Mouse (Mus musculus) embryonic facial prominence, embryonic 11.5 days (tissue): ENCODE data around the gene Aurka. TPM values are rescaled to one million over a fixed set of nuclear protein-coding genes. Genes with fewer than 3 reads are reported as not detected.
A peak's percentile ranks its signal among the peaks of the same experiment; 100 is the strongest.

ENCODE experiments used
- ATAC-seq: fragments of 200-750 bp; cut with Nextera tagmentation; replicated peaks from 2 replicates; pipeline ENCODE4 v1.8.0; 2017; ENCODE audit warnings: low read depth; ENCODE audit not compliant: insufficient number of reproducible peaks, low FRiP score, low TSS enrichment
- DNase-seq: peaks from one replicate; pipeline ENCODE4 v3.0.0-alpha.2; 2015; ENCODE audit warnings: low spot score
- H3K27ac ChIP-seq: fragments of 300-500 bp; sonication (generic); replicated peaks from 2 replicates; pipeline ENCODE4 v1.5.1; 2014; ENCODE audit warnings: mild to moderate bottlenecking, low read depth, low read length, control low read depth
- H3K27me3 ChIP-seq: fragments of 300-500 bp; sonication (generic); 2 replicates; pipeline ENCODE4 v1.6.1; 2014; ENCODE audit warnings: mild to moderate bottlenecking, low read length, moderate library complexity, mixed read lengths; ENCODE audit not compliant: control insufficient read depth, insufficient read depth
- H3K36me3 ChIP-seq: fragments of 300-500 bp; sonication (generic); replicated peaks from 2 replicates; pipeline ENCODE4 v1.6.1; 2014; ENCODE audit warnings: low read depth, mild to moderate bottlenecking, low read length, moderate library complexity, mixed read lengths; ENCODE audit not compliant: control insufficient read depth, insufficient read depth
- H3K4me1 ChIP-seq: fragments of 300-500 bp; sonication (generic); 2 replicates; pipeline ENCODE4 v1.6.1; 2014; ENCODE audit warnings: low read length, mixed read lengths; ENCODE audit not compliant: control insufficient read depth, insufficient read depth
- H3K4me2 ChIP-seq: fragments of 300-500 bp; sonication (generic); 2 replicates; pipeline ENCODE4 v1.6.1; 2014; ENCODE audit warnings: low read depth, mild to moderate bottlenecking, control low read depth, low read length, moderate library complexity
- H3K4me3 ChIP-seq: fragments of 300-500 bp; sonication (generic); 2 replicates; pipeline ENCODE4 v1.5.1; 2014; ENCODE audit warnings: low read depth, low read length, control low read depth
- H3K9ac ChIP-seq: fragments of 300-500 bp; sonication (generic); replicated peaks from 2 replicates; pipeline ENCODE4 v1.6.1; 2014; ENCODE audit warnings: mild to moderate bottlenecking, control low read depth, low read length
- H3K9me3 ChIP-seq: fragments of 300-500 bp; sonication (generic); replicated peaks from 2 replicates; pipeline ENCODE4 v1.6.1; 2016; ENCODE audit warnings: mild to moderate bottlenecking, low read length, inconsistent platforms, mixed read lengths; ENCODE audit not compliant: control insufficient read depth
- WGBS: fragments of 180-500 bp; shearing (Covaris S2); extraction: QIAGEN DNeasy Blood & Tissue Kit; methylation state at CpG from one replicate; pipeline ENCODE4 v1.1.7; 2014; 5-methylcytosine and 5-hydroxymethylcytosine counted together
- polyA plus RNA-seq: library from polyadenylated mRNA; unstranded; fragments of >200 nt; fragmentation: Nextera tagmentation; extraction: Ambion mirVana; gene quantifications from 2 replicates; pipeline ENCODE4 v1.2.1, GENCODE M21; 2014

Gene Aurka
- polyA plus RNA-seq, 1 experiment from 2014 or later, result 209 TPM

DNA sequence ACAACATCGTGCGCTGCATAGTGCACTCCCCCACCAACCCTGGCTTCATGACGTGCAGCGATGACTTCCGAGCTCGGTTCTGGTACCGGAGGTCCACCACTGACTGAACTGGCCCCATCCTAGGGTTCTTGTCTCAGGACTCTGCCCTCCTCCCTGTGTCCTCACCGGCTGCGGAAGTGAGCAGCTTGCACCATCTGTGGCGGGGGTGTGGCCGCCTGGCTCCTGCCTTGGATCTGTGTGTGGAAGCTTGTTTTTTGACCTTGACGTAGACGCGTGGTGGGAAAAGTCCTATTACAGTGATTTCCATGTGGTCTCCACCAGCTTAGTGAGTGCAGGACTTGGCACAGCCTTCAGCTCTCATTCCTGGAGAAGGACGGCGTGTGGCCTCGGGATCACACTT is 10.2 kb upstream of the Aurka start:
- H3K27me3 ChIP-seq, result no peaks in the 10 kb centered on the region
- WGBS, result 93% methylated on average over 17 of the region's 17 CpGs
- no peaks in the 10 kb centered on the region for H3K9me3 ChIP-seq
- DNase-seq, result no peak
- H3K36me3 ChIP-seq, result peaks cover 19% of the 10 kb centered on the region
- no peak for ATAC-seq
- no peak overlapping the region for H3K4me2 ChIP-seq
- no peak overlapping the region for H3K9ac ChIP-seq
- no peaks in the 10 kb centered on the region for H3K4me1 ChIP-seq
- no peak overlapping the region for H3K4me3 ChIP-seq
- H3K27ac ChIP-seq, result no peak overlapping the region

DNA sequence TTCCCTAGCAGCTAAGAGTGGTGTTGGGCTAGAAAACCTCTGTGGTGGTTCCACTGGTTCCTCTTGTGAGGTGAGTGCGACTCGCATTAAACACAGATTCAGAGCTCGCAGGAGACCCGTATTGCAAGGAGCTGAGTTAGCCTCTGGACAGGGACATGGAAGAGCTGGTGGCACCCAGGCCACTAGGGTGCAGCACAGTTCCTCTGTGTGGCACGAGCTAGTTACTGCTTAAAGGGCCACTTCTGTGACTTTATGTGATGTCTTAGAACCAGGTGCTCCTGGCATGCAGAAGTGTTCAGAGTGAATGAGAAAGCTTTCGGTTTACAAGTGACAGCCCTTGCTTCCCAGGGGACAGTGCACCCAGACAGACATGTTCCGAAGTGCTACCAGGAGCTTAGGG is 8.0 kb upstream of the Aurka start:
- 75% methylated on average over 7 of the region's 7 CpGs for WGBS
- Histone ChIP-seq H3K9me3 (no peaks in the 10 kb centered on the region), H3K27me3 (no peaks in the 10 kb centered on the region), H3K9ac (no peak overlapping the region), H3K36me3 (peaks cover 22% of the 10 kb centered on the region), H3K27ac (no peak overlapping the region), H3K4me1 (no peaks in the 10 kb centered on the region), H3K4me2 (no peak overlapping the region), H3K4me3 (no peak overlapping the region)
- DNase-seq (peak; percentile 41), ATAC-seq (no peak)

DNA sequence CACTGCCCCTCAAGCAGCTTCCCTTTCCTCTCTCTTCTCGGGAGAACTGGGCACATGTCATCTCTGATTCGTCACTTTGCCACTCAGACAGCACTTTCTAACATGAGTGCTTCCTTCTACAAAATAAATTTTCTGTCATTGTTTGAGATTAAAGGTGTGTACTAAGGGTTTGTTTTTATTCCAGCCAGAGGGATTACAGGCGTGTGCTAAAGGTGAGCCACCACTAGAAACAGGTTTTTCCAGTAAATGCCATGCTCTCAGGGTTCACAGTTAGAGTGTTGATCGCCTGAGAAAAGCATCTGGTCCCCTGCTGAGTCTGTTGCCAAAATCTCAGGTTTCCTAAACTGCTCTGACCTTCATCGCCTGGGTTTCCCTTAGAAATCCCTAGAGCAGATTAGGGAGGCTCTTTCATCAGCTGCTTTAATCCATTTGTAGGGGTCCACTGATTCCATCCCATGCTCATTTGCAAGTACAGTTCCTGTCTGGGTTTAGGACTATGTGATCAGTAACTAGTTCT is 6.7 kb upstream of the Aurka start:
- Histone ChIP-seq H3K4me3 (no peak overlapping the region), H3K27ac (no peak overlapping the region), H3K9me3 (no peaks in the 10 kb centered on the region), H3K27me3 (no peaks in the 10 kb centered on the region), H3K4me1 (no peaks in the 10 kb centered on the region), H3K36me3 (peaks cover 23% of the 10 kb centered on the region), H3K4me2 (no peak overlapping the region), H3K9ac (no peak overlapping the region)
- 52% methylated on average over 5 of the region's 5 CpGs for WGBS
- DNase-seq (no peak), ATAC-seq (no peak)

DNA sequence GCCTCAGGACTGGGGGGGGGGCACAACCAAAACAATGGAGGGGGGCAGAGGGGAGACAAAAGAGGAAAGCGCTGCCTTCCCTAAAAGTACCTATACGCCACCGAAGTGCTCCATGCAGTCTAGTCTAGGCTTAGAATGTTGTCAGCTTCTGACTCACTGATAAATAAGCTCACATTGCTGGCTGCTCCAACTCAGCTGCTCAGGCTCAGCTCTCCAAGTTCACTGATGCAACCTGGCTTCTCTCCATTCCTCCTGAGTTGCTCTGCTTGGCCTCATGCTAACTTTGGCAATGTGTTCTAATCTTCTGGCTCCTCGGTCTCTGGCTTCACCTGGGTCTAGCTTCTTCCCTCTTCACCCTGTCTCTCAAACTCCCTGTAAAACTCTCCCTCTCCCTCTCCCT is 6.2 kb upstream of the Aurka start:
- Histone ChIP-seq H3K9me3 (no peaks in the 10 kb centered on the region), H3K4me2 (no peak overlapping the region), H3K27me3 (no peaks in the 10 kb centered on the region), H3K4me3 (no peak overlapping the region), H3K9ac (no peak overlapping the region), H3K27ac (no peak overlapping the region), H3K4me1 (no peaks in the 10 kb centered on the region), H3K36me3 (peaks cover 21% of the 10 kb centered on the region)
- ATAC-seq (no peak), DNase-seq (no peak)
- WGBS, result 82% methylated on average over 4 of the region's 4 CpGs

DNA sequence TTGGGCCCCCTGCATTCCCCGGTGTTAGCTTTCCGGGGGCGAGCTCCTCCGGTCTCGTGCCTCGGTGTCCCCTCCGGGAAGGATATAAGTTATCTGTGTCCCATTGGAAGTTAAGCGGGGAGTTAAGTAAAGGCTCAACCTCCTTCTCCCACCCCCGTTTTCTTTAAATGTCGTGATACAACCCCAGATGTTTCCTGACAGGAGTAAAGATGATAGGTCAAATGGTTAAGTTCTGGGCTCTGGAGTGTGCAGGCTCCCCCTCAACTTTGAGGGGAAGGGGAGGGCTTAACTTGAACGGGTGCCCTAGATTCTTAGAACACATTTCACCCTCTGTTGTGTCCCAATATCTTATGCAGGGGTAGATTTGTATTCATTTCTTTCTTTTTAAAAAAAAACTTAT is 923 bp upstream of the Aurka start:
- peak overlapping the region; percentile 64 for H3K4me3 ChIP-seq
- H3K9me3 ChIP-seq, result no peaks in the 10 kb centered on the region
- H3K27ac ChIP-seq, result no peak overlapping the region
- peaks cover 13% of the 10 kb centered on the region for H3K36me3 ChIP-seq
- H3K27me3 ChIP-seq, result no peaks in the 10 kb centered on the region
- peaks cover 5% of the 10 kb centered on the region; the same call in 1 of the 2 replicates for H3K4me1 ChIP-seq
- H3K9ac ChIP-seq, result peak overlapping the region; percentile 81
- WGBS, result 1% methylated on average over 11 of the region's 11 CpGs
- no peak for ATAC-seq
- peak overlapping the region; percentile 40 for H3K4me2 ChIP-seq
- DNase-seq, result no peak

DNA sequence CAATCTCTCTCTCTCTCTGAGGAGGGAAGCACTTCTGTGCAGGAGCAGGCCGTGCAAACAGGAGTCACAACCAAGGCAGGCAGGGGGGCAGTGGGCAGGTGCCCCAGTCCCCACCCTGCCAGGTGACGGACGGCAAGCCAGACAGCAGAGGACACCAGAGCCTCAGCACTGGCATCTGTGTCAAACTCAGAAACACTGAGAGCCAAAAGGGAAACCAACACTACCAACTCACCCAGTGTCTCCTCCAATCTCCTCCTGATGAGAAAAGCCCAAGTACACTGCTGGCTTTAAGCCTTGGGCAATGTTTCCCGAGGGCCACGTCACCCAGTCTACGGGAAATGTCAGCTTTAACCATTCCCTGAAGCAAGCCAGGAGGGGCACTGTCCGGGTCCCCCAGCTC is 7.2 kb downstream of the Aurka start:
- H3K9me3 ChIP-seq, result no peaks in the 10 kb centered on the region
- peaks cover 16% of the 10 kb centered on the region for H3K36me3 ChIP-seq
- H3K27ac ChIP-seq, result no peak overlapping the region
- H3K4me3 ChIP-seq, result no peak overlapping the region
- ATAC-seq (no peak), DNase-seq (no peak)
- no peaks in the 10 kb centered on the region for H3K4me1 ChIP-seq
- H3K27me3 ChIP-seq, result no peaks in the 10 kb centered on the region
- H3K9ac ChIP-seq, result no peak overlapping the region
- no peak overlapping the region for H3K4me2 ChIP-seq
- 87% methylated on average over 7 of the region's 7 CpGs for WGBS

DNA sequence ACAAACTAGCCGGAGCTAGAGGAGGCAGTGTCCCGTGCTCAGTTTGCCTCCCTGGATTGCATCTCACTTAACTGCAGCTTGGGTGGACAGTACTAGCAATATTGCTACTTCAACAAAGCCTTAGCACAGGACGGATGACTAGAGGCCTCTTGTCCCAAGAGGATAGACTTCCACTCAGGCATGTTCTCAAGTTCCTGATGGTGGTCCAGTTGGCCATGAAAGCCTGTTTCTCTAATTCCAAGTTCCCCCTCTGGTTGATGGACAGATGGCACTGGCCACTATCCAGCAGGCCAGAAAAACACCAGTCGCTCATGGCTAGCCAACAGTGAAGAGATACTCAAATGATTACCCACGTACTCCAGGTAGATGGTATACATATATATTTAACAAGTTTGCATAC is 14.5 kb downstream of the Aurka start:
- 76% methylated on average over 5 of the region's 5 CpGs for WGBS
- DNase-seq (no peak), ATAC-seq (no peak)
- H3K4me3 ChIP-seq, result no peak overlapping the region
- H3K4me1 ChIP-seq, result no peaks in the 10 kb centered on the region
- H3K36me3 ChIP-seq, result peaks cover 14% of the 10 kb centered on the region
- no peak overlapping the region for H3K27ac ChIP-seq
- no peaks in the 10 kb centered on the region for H3K27me3 ChIP-seq
- no peak overlapping the region for H3K9ac ChIP-seq
- H3K4me2 ChIP-seq, result no peak overlapping the region
- no peaks in the 10 kb centered on the region for H3K9me3 ChIP-seq

DNA sequence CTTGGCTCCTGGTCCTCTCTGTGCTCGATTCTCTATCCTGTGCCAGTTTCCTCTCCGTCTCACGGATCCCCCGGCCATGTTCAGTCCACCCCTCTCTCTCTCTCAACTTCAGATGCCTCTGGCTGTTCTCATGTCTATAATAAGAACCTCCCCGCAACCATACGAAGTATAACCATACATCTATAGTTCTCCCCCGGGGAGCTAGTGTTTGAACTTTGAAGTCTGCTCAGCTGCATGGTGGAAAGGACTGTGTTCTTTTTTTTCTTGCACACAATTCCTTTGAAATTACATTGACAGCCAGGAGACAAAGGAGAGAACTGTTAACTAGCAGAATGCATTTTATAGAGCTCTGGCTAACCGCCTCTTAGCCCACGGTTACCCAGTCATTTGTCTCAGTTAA is 15.6 kb downstream of the Aurka start:
- Histone ChIP-seq H3K27ac (no peak overlapping the region), H3K4me1 (no peaks in the 10 kb centered on the region), H3K4me3 (no peak overlapping the region), H3K27me3 (no peaks in the 10 kb centered on the region), H3K9ac (no peak overlapping the region), H3K4me2 (no peak overlapping the region), H3K36me3 (peaks cover 10% of the 10 kb centered on the region), H3K9me3 (no peaks in the 10 kb centered on the region)
- ATAC-seq (no peak), DNase-seq (no peak)
- WGBS, result 70% methylated on average over 9 of the region's 9 CpGs
